Mouse (Mus musculus) G1E (cell line): ENCODE data around the gene Dlst.

Source experiments
- CTCF ChIP-seq: IDR thresholded peaks from 2 replicates; pipeline ENCODE4 v1.5.1; 2012; ENCODE audit warnings: low read depth, low read length, inconsistent platforms, mixed read lengths
- GATA1 ChIP-seq: IDR thresholded peaks from 2 replicates; pipeline ENCODE4 v1.6.1; 2012; ENCODE audit warnings: borderline replicate concordance, low read length, inconsistent platforms, mixed read lengths
- POLR2AphosphoS5 ChIP-seq: IDR thresholded peaks from 2 replicates; pipeline ENCODE4 v1.6.1; 2012; ENCODE audit warnings: low read depth, low read length, inconsistent platforms; ENCODE audit not compliant: insufficient replicate concordance
- TAL1 ChIP-seq: conservative IDR thresholded peaks from 2 replicates; pipeline ENCODE4 v1.6.1; 2012; ENCODE audit warnings: low read depth, low read length, inconsistent platforms, mixed read lengths

GRCm38 (mm10) chr12:85146355-85146754 is 35.7 kb downstream of the Dlst start:
- no peak for TF ChIP-seq GATA1
- no peak for TF ChIP-seq CTCF
- no peak for TF ChIP-seq POLR2AphosphoS5
- TF ChIP-seq TAL1 = no peak
